Mouse (Mus musculus): ENCODE data around the gene Olfr1254. TPM values are rescaled to one million over a fixed set of nuclear protein-coding genes. Genes with fewer than 3 reads are reported as not detected.

Gene Olfr1254
- polyA plus RNA-seq (2015; fragmentation: Nextera tagmentation; extraction: Ambion mirVana): not detected in 2 replicates

- no peak within 1 kb of the TSS for H3K4me3 ChIP-seq (ENCODE audit: low read depth, low read length)
- no peaks in the 10 kb centered on the region for H3K27me3 ChIP-seq (ENCODE audit: control insufficient read depth, insufficient read depth, low read depth, low read length)
- H3K27ac ChIP-seq (ENCODE audit: low read length): no peak within 1 kb of the TSS
- H3K9me3 ChIP-seq (replicated peaks; ENCODE audit: control insufficient read depth, low read length, poor library complexity, severe bottlenecking): no peaks in the 10 kb centered on the region
- no peak for ATAC-seq
- no peaks in the 10 kb centered on the region for H3K36me3 ChIP-seq (ENCODE audit: control insufficient read depth, insufficient read depth, low read length)
- H3K9ac ChIP-seq (ENCODE audit: low read depth, low read length): no peak within 1 kb of the TSS
- H3K4me2 ChIP-seq (ENCODE audit: low read length): no peak within 1 kb of the TSS
- no peaks in the 10 kb centered on the region for H3K4me1 ChIP-seq (ENCODE audit: control insufficient read depth, insufficient read depth, low read length)
Observed at GRCm38 (mm10) chr2:89793519-89793918, at the start of gene Olfr1254. Gene Olfr1254, minus strand, starts transcription at chr2:89793619.

- 58% methylated on average over 2 of the region's 2 CpGs for WGBS
- H3K4me3 ChIP-seq (ENCODE audit: low read depth, low read length): no peak within 1 kb of the TSS
- no peaks in the 10 kb centered on the region for H3K9me3 ChIP-seq (replicated peaks; ENCODE audit: control insufficient read depth, low read length, poor library complexity, severe bottlenecking)
- H3K27me3 ChIP-seq (ENCODE audit: control insufficient read depth, insufficient read depth, low read depth, low read length): no peaks in the 10 kb centered on the region
- no peak within 1 kb of the TSS for H3K4me2 ChIP-seq (ENCODE audit: low read length)
- ATAC-seq: no peak
- H3K4me1 ChIP-seq (ENCODE audit: control insufficient read depth, insufficient read depth, low read length): no peaks in the 10 kb centered on the region
- H3K9ac ChIP-seq (ENCODE audit: low read depth, low read length): no peak within 1 kb of the TSS
- H3K36me3 ChIP-seq (ENCODE audit: control insufficient read depth, insufficient read depth, low read length): no peaks in the 10 kb centered on the region
- H3K27ac ChIP-seq (ENCODE audit: low read length): no peak within 1 kb of the TSS
Observed at GRCm38 (mm10) chr2:89841455-89841854, 48.0 kb upstream of the Olfr1254 start, which contains the start of gene Olfr1256. Gene Olfr1256, minus strand, starts transcription at chr2:89841555.

- Histone ChIP-seq H3K27me3 (ENCODE audit: control insufficient read depth, insufficient read depth, low read depth, low read length) (no peaks in the 10 kb centered on the region), H3K4me2 (ENCODE audit: low read length) (no peak overlapping the region), H3K9me3 (replicated peaks; ENCODE audit: control insufficient read depth, low read length, poor library complexity, severe bottlenecking) (no peaks in the 10 kb centered on the region), H3K4me1 (ENCODE audit: control insufficient read depth, insufficient read depth, low read length) (no peaks in the 10 kb centered on the region), H3K4me3 (ENCODE audit: low read depth, low read length) (no peak overlapping the region), H3K27ac (ENCODE audit: low read length) (no peak overlapping the region), H3K36me3 (ENCODE audit: control insufficient read depth, insufficient read depth, low read length) (no peaks in the 10 kb centered on the region), H3K9ac (ENCODE audit: low read depth, low read length) (no peak overlapping the region)
- ATAC-seq: no peak
- 94% methylated on average over 1 of the region's 1 CpGs for WGBS
Observed at GRCm38 (mm10) chr2:89820216-89820615, 26.8 kb upstream of the Olfr1254 start.

GRCm38 (mm10) chr2:89811751-89812150 lies 18.3 kb upstream of the Olfr1254 start, which contains the start of gene Olfr1255:
Gene Olfr1255, plus strand, starts transcription at chr2:89812051.
- H3K36me3 ChIP-seq (ENCODE audit: control insufficient read depth, insufficient read depth, low read length): no peaks in the 10 kb centered on the region
- no peak within 1 kb of the TSS for H3K9ac ChIP-seq (ENCODE audit: low read depth, low read length)
- 82% methylated on average over 3 of the region's 3 CpGs for WGBS
- no peak within 1 kb of the TSS for H3K4me3 ChIP-seq (ENCODE audit: low read depth, low read length)
- no peaks in the 10 kb centered on the region for H3K4me1 ChIP-seq (ENCODE audit: control insufficient read depth, insufficient read depth, low read length)
- H3K4me2 ChIP-seq (ENCODE audit: low read length): no peak within 1 kb of the TSS
- no peak for ATAC-seq
- H3K9me3 ChIP-seq (replicated peaks; ENCODE audit: control insufficient read depth, low read length, poor library complexity, severe bottlenecking): no peaks in the 10 kb centered on the region
- H3K27me3 ChIP-seq (ENCODE audit: control insufficient read depth, insufficient read depth, low read depth, low read length): no peaks in the 10 kb centered on the region
- no peak within 1 kb of the TSS for H3K27ac ChIP-seq (ENCODE audit: low read length)

- H3K9me3 ChIP-seq (replicated peaks; ENCODE audit: control insufficient read depth, low read length, poor library complexity, severe bottlenecking): no peaks in the 10 kb centered on the region
- no peaks in the 10 kb centered on the region for H3K36me3 ChIP-seq (ENCODE audit: control insufficient read depth, insufficient read depth, low read length)
- no peak overlapping the region for H3K4me2 ChIP-seq (ENCODE audit: low read length)
- H3K4me1 ChIP-seq (ENCODE audit: control insufficient read depth, insufficient read depth, low read length): no peaks in the 10 kb centered on the region
- no peak for ATAC-seq
- no peak overlapping the region for H3K27ac ChIP-seq (ENCODE audit: low read length)
- H3K27me3 ChIP-seq (ENCODE audit: control insufficient read depth, insufficient read depth, low read depth, low read length): no peaks in the 10 kb centered on the region
- H3K9ac ChIP-seq (ENCODE audit: low read depth, low read length): no peak overlapping the region
- WGBS: 81% methylated on average over 2 of the region's 2 CpGs
- H3K4me3 ChIP-seq (ENCODE audit: low read depth, low read length): no peak overlapping the region
Observed at GRCm38 (mm10) chr2:89810751-89811150, 17.3 kb upstream of the Olfr1254 start.

- Histone ChIP-seq H3K36me3 (ENCODE audit: control insufficient read depth, insufficient read depth, low read length) (no peaks in the 10 kb centered on the region), H3K4me3 (ENCODE audit: low read depth, low read length) (no peak overlapping the region), H3K27me3 (ENCODE audit: control insufficient read depth, insufficient read depth, low read depth, low read length) (no peaks in the 10 kb centered on the region), H3K27ac (ENCODE audit: low read length) (no peak overlapping the region), H3K4me1 (ENCODE audit: control insufficient read depth, insufficient read depth, low read length) (no peaks in the 10 kb centered on the region), H3K9ac (ENCODE audit: low read depth, low read length) (no peak overlapping the region), H3K9me3 (replicated peaks; ENCODE audit: control insufficient read depth, low read length, poor library complexity, severe bottlenecking) (no peaks in the 10 kb centered on the region), H3K4me2 (ENCODE audit: low read length) (no peak overlapping the region)
- WGBS: 94% methylated on average over 3 of the region's 3 CpGs
- ATAC-seq: no peak
Observed at GRCm38 (mm10) chr2:89799583-89799982, 6.2 kb upstream of the Olfr1254 start.

GRCm38 (mm10) chr2:89756990-89757389 lies 36.4 kb downstream of the Olfr1254 start, which contains the start of gene Olfr1253:
Gene Olfr1253, minus strand, starts transcription at chr2:89757090.
- no peak within 1 kb of the TSS for H3K4me2 ChIP-seq (ENCODE audit: low read length)
- no peak within 1 kb of the TSS for H3K4me3 ChIP-seq (ENCODE audit: low read depth, low read length)
- no peak for ATAC-seq
- H3K9ac ChIP-seq (ENCODE audit: low read depth, low read length): no peak within 1 kb of the TSS
- no peaks in the 10 kb centered on the region for H3K4me1 ChIP-seq (ENCODE audit: control insufficient read depth, insufficient read depth, low read length)
- H3K27me3 ChIP-seq (ENCODE audit: control insufficient read depth, insufficient read depth, low read depth, low read length): no peaks in the 10 kb centered on the region
- H3K9me3 ChIP-seq (replicated peaks; ENCODE audit: control insufficient read depth, low read length, poor library complexity, severe bottlenecking): no peaks in the 10 kb centered on the region
- H3K27ac ChIP-seq (ENCODE audit: low read length): no peak within 1 kb of the TSS
- WGBS: 93% methylated on average over 1 of the region's 1 CpGs
- H3K36me3 ChIP-seq (ENCODE audit: control insufficient read depth, insufficient read depth, low read length): no peaks in the 10 kb centered on the region

Other genes starting within 250 kb of the Olfr1254 start
- not detected in 2 replicates for gene Olfr1245, start 215.2 kb downstream of the Olfr1254 start, polyA plus RNA-seq (2015; fragmentation: Nextera tagmentation; extraction: Ambion mirVana)
- not detected in 2 replicates for gene Olfr1246, start 200.5 kb downstream of the Olfr1254 start, polyA plus RNA-seq (2015; fragmentation: Nextera tagmentation; extraction: Ambion mirVana)
- gene Olfr1247, start 179.5 kb downstream of the Olfr1254 start, polyA plus RNA-seq (2015; fragmentation: Nextera tagmentation; extraction: Ambion mirVana): not detected in 2 replicates
- gene Olfr1248, start 175.4 kb downstream of the Olfr1254 start, polyA plus RNA-seq (2015; fragmentation: Nextera tagmentation; extraction: Ambion mirVana): not detected in 2 replicates
- not detected in 2 replicates for gene Olfr1249, start 158.6 kb downstream of the Olfr1254 start, polyA plus RNA-seq (2015; fragmentation: Nextera tagmentation; extraction: Ambion mirVana)
- not detected in 2 replicates for gene Olfr1250, start 132.2 kb downstream of the Olfr1254 start, polyA plus RNA-seq (2015; fragmentation: Nextera tagmentation; extraction: Ambion mirVana)
- gene Olfr1251, start 121.7 kb downstream of the Olfr1254 start, polyA plus RNA-seq (2015; fragmentation: Nextera tagmentation; extraction: Ambion mirVana): not detected in 2 replicates
- gene Olfr1252, start 68.6 kb downstream of the Olfr1254 start, polyA plus RNA-seq (2015; fragmentation: Nextera tagmentation; extraction: Ambion mirVana): not detected in 2 replicates
- gene Olfr1253, start 36.5 kb downstream of the Olfr1254 start, polyA plus RNA-seq (2015; fragmentation: Nextera tagmentation; extraction: Ambion mirVana): not detected in 2 replicates
- not detected in 2 replicates for gene Olfr1255, start 18.4 kb upstream of the Olfr1254 start, polyA plus RNA-seq (2015; fragmentation: Nextera tagmentation; extraction: Ambion mirVana)
- not detected in 2 replicates for gene Olfr1256, start 47.9 kb upstream of the Olfr1254 start, polyA plus RNA-seq (2015; fragmentation: Nextera tagmentation; extraction: Ambion mirVana)
- gene Olfr48, start 54.6 kb upstream of the Olfr1254 start, polyA plus RNA-seq (2015; fragmentation: Nextera tagmentation; extraction: Ambion mirVana): not detected in 2 replicates
- not detected in 2 replicates for gene Olfr1257, start 84.8 kb upstream of the Olfr1254 start, polyA plus RNA-seq (2015; fragmentation: Nextera tagmentation; extraction: Ambion mirVana)
- not detected in 2 replicates for gene Olfr1258, start 133.7 kb upstream of the Olfr1254 start, polyA plus RNA-seq (2015; fragmentation: Nextera tagmentation; extraction: Ambion mirVana)
- not detected in 2 replicates for gene Olfr1259, start 155.0 kb upstream of the Olfr1254 start, polyA plus RNA-seq (2015; fragmentation: Nextera tagmentation; extraction: Ambion mirVana)
- not detected in 2 replicates for gene Olfr1260, start 180.7 kb upstream of the Olfr1254 start, polyA plus RNA-seq (2015; fragmentation: Nextera tagmentation; extraction: Ambion mirVana)
- gene Olfr1261, start 197.6 kb upstream of the Olfr1254 start, polyA plus RNA-seq (2015; fragmentation: Nextera tagmentation; extraction: Ambion mirVana): not detected in 2 replicates
- gene Olfr1262, start 206.5 kb upstream of the Olfr1254 start, polyA plus RNA-seq (2015; fragmentation: Nextera tagmentation; extraction: Ambion mirVana): not detected in 2 replicates
- not detected in 2 replicates for gene Olfr1263, start 218.5 kb upstream of the Olfr1254 start, polyA plus RNA-seq (2015; fragmentation: Nextera tagmentation; extraction: Ambion mirVana)
- not detected in 2 replicates for gene Olfr1264, start 232.0 kb upstream of the Olfr1254 start, polyA plus RNA-seq (2015; fragmentation: Nextera tagmentation; extraction: Ambion mirVana)
- not detected in 2 replicates for gene Olfr1265, start 241.7 kb upstream of the Olfr1254 start, polyA plus RNA-seq (2015; fragmentation: Nextera tagmentation; extraction: Ambion mirVana)